Mouse (Mus musculus) embryonic facial prominence, embryonic 15.5 days (tissue): ENCODE data around the gene Tgif2. TPM values are rescaled to one million over a fixed set of nuclear protein-coding genes. Genes with fewer than 3 reads are reported as not detected.
"Not testable (repeated sequence)": the region's sequence is repeated elsewhere in the genome, so short reads cannot be mapped to it uniquely, and the experiment has no call there.

Experiments used
- ATAC-seq: fragments of 200-750 bp; cut with Nextera tagmentation; 2 replicates; pipeline ENCODE4 v1.8.0; 2017; ENCODE audit warnings: low read depth, moderate TSS enrichment; ENCODE audit not compliant: insufficient number of reproducible peaks, low FRiP score, low TSS enrichment
- H3K27ac ChIP-seq: fragments of 300-500 bp; sonication (generic); replicated peaks from 2 replicates; pipeline ENCODE4 v1.5.1; 2015; ENCODE audit warnings: mild to moderate bottlenecking, inconsistent platforms
- H3K27me3 ChIP-seq: fragments of 300-500 bp; sonication (generic); 2 replicates; pipeline ENCODE4 v1.6.1; 2015; ENCODE audit warnings: inconsistent platforms
- H3K36me3 ChIP-seq: fragments of 300-500 bp; sonication (generic); 2 replicates; pipeline ENCODE4 v1.6.1; 2015; ENCODE audit warnings: mild to moderate bottlenecking, inconsistent platforms
- H3K4me1 ChIP-seq: fragments of 300-500 bp; sonication (generic); 2 replicates; pipeline ENCODE4 v1.6.1; 2015; ENCODE audit warnings: inconsistent platforms
- H3K4me2 ChIP-seq: fragments of 300-500 bp; sonication (generic); replicated peaks from 2 replicates; pipeline ENCODE4 v1.6.1; 2015; ENCODE audit warnings: mild to moderate bottlenecking, inconsistent platforms
- H3K4me3 ChIP-seq: fragments of 300-500 bp; sonication (generic); replicated peaks from 2 replicates; pipeline ENCODE4 v1.5.1; 2015; ENCODE audit warnings: mild to moderate bottlenecking, inconsistent platforms
- H3K9ac ChIP-seq: fragments of 300-500 bp; sonication (generic); 2 replicates; pipeline ENCODE4 v1.6.1; 2015; ENCODE audit warnings: inconsistent platforms
- H3K9me3 ChIP-seq: fragments of 300-500 bp; sonication (generic); replicated peaks from 2 replicates; pipeline ENCODE4 v1.6.1; 2016; ENCODE audit warnings: inconsistent platforms
- WGBS: fragments of 180-500 bp; shearing (Covaris S2); methylation state at CpG from one replicate; pipeline ENCODE4 v1.1.7; 2015; 5-methylcytosine and 5-hydroxymethylcytosine counted together
- polyA plus RNA-seq: library from polyadenylated mRNA; unstranded; fragments of >200 nt; fragmentation: Nextera tagmentation; extraction: Ambion mirVana; gene quantifications from 2 replicates; pipeline ENCODE4 v1.2.1, GENCODE M21; 2015

Tgif2 gene
- polyA plus RNA-seq, 1 experiment from 2014 or later: 51.1 TPM

GRCm38 (mm10) chr2:156896384-156896914 is 56.6 kb downstream of the Tgif2 start:
- no peak for ATAC-seq
- no peak overlapping the region for H3K27ac ChIP-seq
- 64% methylated on average over 9 of the region's 9 CpGs for WGBS
- no peak overlapping the region for H3K4me3 ChIP-seq
- no peaks in the 10 kb centered on the region for H3K27me3 ChIP-seq
- no peak overlapping the region for H3K4me2 ChIP-seq
- H3K4me1 ChIP-seq: no peaks in the 10 kb centered on the region
- H3K9me3 ChIP-seq: no peaks in the 10 kb centered on the region
- H3K36me3 ChIP-seq: no peaks in the 10 kb centered on the region
- H3K9ac ChIP-seq: no peak overlapping the region

GRCm38 (mm10) chr2:156897034-156897433 is 57.2 kb downstream of the Tgif2 start:
- Histone ChIP-seq H3K4me2 (no peak overlapping the region), H3K4me3 (no peak overlapping the region), H3K9ac (no peak overlapping the region), H3K27ac (no peak overlapping the region), H3K36me3 (no peaks in the 10 kb centered on the region), H3K4me1 (no peaks in the 10 kb centered on the region), H3K27me3 (no peaks in the 10 kb centered on the region), H3K9me3 (no peaks in the 10 kb centered on the region)
- 79% methylated on average over 9 of the region's 9 CpGs for WGBS
- ATAC-seq: no peak

- no peak overlapping the region for H3K9ac ChIP-seq
- H3K27me3 ChIP-seq: no peaks in the 10 kb centered on the region
- no peaks in the 10 kb centered on the region for H3K9me3 ChIP-seq
- no peak overlapping the region for H3K4me2 ChIP-seq
- ATAC-seq: no peak
- no peaks in the 10 kb centered on the region for H3K4me1 ChIP-seq
- WGBS: 59% methylated on average over 4 of the region's 4 CpGs
- H3K36me3 ChIP-seq: no peaks in the 10 kb centered on the region
- H3K4me3 ChIP-seq: no peak overlapping the region
- no peak overlapping the region for H3K27ac ChIP-seq
Observed at GRCm38 (mm10) chr2:156898374-156898773, 58.6 kb downstream of the Tgif2 start.

GRCm38 (mm10) chr2:156899184-156899583 is 59.4 kb downstream of the Tgif2 start:
- Histone ChIP-seq H3K4me2 (no peak overlapping the region), H3K36me3 (no peaks in the 10 kb centered on the region), H3K27ac (no peak overlapping the region), H3K9me3 (no peaks in the 10 kb centered on the region), H3K27me3 (no peaks in the 10 kb centered on the region), H3K9ac (no peak overlapping the region), H3K4me3 (no peak overlapping the region), H3K4me1 (no peaks in the 10 kb centered on the region)
- ATAC-seq: no peak
- WGBS: 74% methylated on average over 4 of the region's 4 CpGs

GRCm38 (mm10) chr2:156901344-156901743 is 61.5 kb downstream of the Tgif2 start:
- Histone ChIP-seq H3K9me3 (no peaks in the 10 kb centered on the region), H3K4me3 (no peak overlapping the region), H3K27ac (no peak overlapping the region), H3K9ac (no peak overlapping the region), H3K4me1 (no peaks in the 10 kb centered on the region), H3K27me3 (no peaks in the 10 kb centered on the region), H3K36me3 (no peaks in the 10 kb centered on the region), H3K4me2 (no peak overlapping the region)
- WGBS: 85% methylated on average over 2 of the region's 2 CpGs
- ATAC-seq: no peak

GRCm38 (mm10) chr2:156901883-156902282 is 62.1 kb downstream of the Tgif2 start:
- H3K4me3 ChIP-seq: no peak overlapping the region
- 68% methylated on average over 6 of the region's 6 CpGs for WGBS

GRCm38 (mm10) chr2:156902411-156902810 is 62.6 kb downstream of the Tgif2 start:
- H3K36me3 ChIP-seq, H3K9me3 ChIP-seq, H3K4me2 ChIP-seq, H3K27ac ChIP-seq, H3K9ac ChIP-seq, ATAC-seq, H3K4me1 ChIP-seq, H3K4me3 ChIP-seq, H3K27me3 ChIP-seq: not testable (repeated sequence)
- 78% methylated on average over 4 of the region's 4 CpGs for WGBS

More at GRCm38 (mm10) chr2:156901883-156902282, 62.1 kb downstream of the Tgif2 start:
- Histone ChIP-seq H3K27me3 (no peaks in the 10 kb centered on the region), H3K4me1 (no peaks in the 10 kb centered on the region), H3K27ac (no peak overlapping the region), H3K9ac (no peak overlapping the region), H3K36me3 (no peaks in the 10 kb centered on the region), H3K4me2 (no peak overlapping the region), H3K9me3 (no peaks in the 10 kb centered on the region)
- ATAC-seq: no peak

GRCm38 (mm10) chr2:156903367-156903766 is 63.6 kb downstream of the Tgif2 start:
- no peaks in the 10 kb centered on the region for H3K9me3 ChIP-seq
- no peak for ATAC-seq
- no peaks in the 10 kb centered on the region for H3K27me3 ChIP-seq
- no peak overlapping the region for H3K4me2 ChIP-seq
- H3K4me3 ChIP-seq: no peak overlapping the region
- WGBS: 28% methylated on average over 2 of the region's 2 CpGs
- H3K36me3 ChIP-seq: no peaks in the 10 kb centered on the region
- no peak overlapping the region for H3K27ac ChIP-seq
- no peak overlapping the region for H3K9ac ChIP-seq
- no peaks in the 10 kb centered on the region for H3K4me1 ChIP-seq

Other genes starting within 250 kb of the Tgif2 start
- 87.7 and 96.6 TPM in 2 replicates for gene Dlgap4, start 226.3 kb upstream of the Tgif2 start, polyA plus RNA-seq
- gene Myl9, start 64.6 kb upstream of the Tgif2 start, polyA plus RNA-seq: 245 and 251 TPM in 2 replicates
- gene 4930518I15Rik, start 17.9 kb downstream of the Tgif2 start, polyA plus RNA-seq: 8.4 and 9.7 TPM in 2 replicates
- 152 and 160 TPM in 2 replicates for gene Rab5if, start 23.1 kb downstream of the Tgif2 start, polyA plus RNA-seq
- 0.52 and 0.56 TPM in 2 replicates for gene Sla2, start 47.2 kb downstream of the Tgif2 start, polyA plus RNA-seq
- gene Ndrg3, start 152.0 kb downstream of the Tgif2 start, polyA plus RNA-seq: 52.9 and 53.9 TPM in 2 replicates
- gene Dsn1, start 167.1 kb downstream of the Tgif2 start, polyA plus RNA-seq: 27.5 and 28.2 TPM in 2 replicates
- gene Soga1, start 239.2 kb downstream of the Tgif2 start, polyA plus RNA-seq: 3.5 and 4.4 TPM in 2 replicates
- gene Tldc2, start 247.0 kb downstream of the Tgif2 start, polyA plus RNA-seq: not detected in 2 replicates